In the genomic region with DNA sequence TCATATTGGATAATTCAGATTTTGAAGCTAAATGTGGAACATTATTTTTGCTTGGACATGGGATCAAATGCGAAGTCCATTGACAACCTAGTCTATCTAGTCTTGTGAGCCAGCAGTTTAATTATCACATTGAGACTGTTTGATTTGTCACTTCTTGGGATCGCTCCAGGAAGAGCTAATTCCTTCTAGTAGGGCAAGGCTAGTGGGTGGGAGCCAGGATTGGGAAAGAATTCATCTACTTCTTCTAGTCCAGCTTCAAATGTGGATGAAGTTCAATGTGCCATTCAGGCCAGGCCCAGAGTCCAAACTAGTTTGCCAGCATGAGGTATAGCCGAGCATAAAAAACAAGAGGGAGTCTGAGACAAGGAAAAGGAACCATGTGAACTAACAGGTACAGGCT, we compare ENCODE assay signal across 11 mouse cellular contexts.
A peak's percentile ranks its signal among the peaks of the same experiment; 100 is the strongest.
DNase-seq lines count a peak whose midpoint lies in the region; ATAC-seq lines count a peak whose summit lies in the region.
"Had no signal": no experiment of that assay in that cellular context is flagged by ENCODE, and none has a peak within 500 bp of the region (broad histone marks: within the 10 kb centered on the region; RNA-seq: fewer than 3 reads in every experiment).

No protein-coding gene starts in this region.

- ATAC-seq in common myeloid progenitor, adult 5-6 weeks (replicated peaks; ENCODE audit: low read depth, poor library complexity, severe bottlenecking) = 0 out of 2 replicates have a peak, but pooled peaks have one; percentile 25
- ATAC-seq: intestine, embryonic 16.5 days; midbrain, embryonic 13.5 days had no signal

- peak; percentile 28 for DNase-seq in gastrocnemius, adult 18-20 months (ENCODE audit: low spot score)
- no peak for DNase-seq in gastrocnemius, postnatal 25 days
- peak; percentile 17 for DNase-seq in left cerebral cortex, postnatal 4 days
- no peak for DNase-seq in left cerebral cortex, postnatal 36 days (ENCODE audit: low spot score in 2 of 2)
- peak; percentile 97 for DNase-seq in adipocyte (ENCODE audit: low spot score)
- no peak for DNase-seq in urinary bladder, adult 2 months (ENCODE audit: low spot score)
- DNase-seq: retina, postnatal 1 day; thymus, adult 18-20 months had no signal

- intact Hi-C loops in left cerebral cortex, postnatal 4 days (cut with DNase I) = no loop called here
- intact Hi-C loops in left cerebral cortex, postnatal 36 days (cut with DNase I) = no loop called here

Comparison
In these comparisons a context has a peak if more than half of its experiments do, and no peak if none do; other contexts are left out.
1. DNase-seq: peak in gastrocnemius, adult 18-20 months (single experiment), left cerebral cortex, postnatal 4 days (single experiment) and adipocyte (single experiment); none in gastrocnemius, postnatal 25 days (single experiment), left cerebral cortex, postnatal 36 days (0 of 2) and urinary bladder, adult 2 months (single experiment).